Mouse (Mus musculus): ENCODE data around the gene Nt5c2. TPM values are rescaled to one million over a fixed set of nuclear protein-coding genes. Genes with fewer than 3 reads are reported as not detected.
A peak's percentile ranks its signal among the peaks of the same experiment; 100 is the strongest.

Gene Nt5c2
- total and polyA plus RNA-seq, 2 experiments from 2014 or later = 64.1 to 81.8 TPM

- Histone ChIP-seq H3K9ac (replicated peaks; ENCODE audit: low read length, poor library complexity, severe bottlenecking) (no peak overlapping the region), H3K27ac (ENCODE audit: low read depth, low read length) (no peak overlapping the region), H3K4me2 (ENCODE audit: low read depth, low read length, poor library complexity, severe bottlenecking) (no peak overlapping the region), H3K36me3 (ENCODE audit: insufficient read depth, low read length) (peaks cover 4% of the 10 kb centered on the region; the same call in 1 of the 2 replicates), H3K27me3 (ENCODE audit: insufficient read depth, low read length) (no peaks in the 10 kb centered on the region), H3K4me3 (ENCODE audit: low read depth, low read length) (no peak overlapping the region), H3K9me3 (ENCODE audit: low read length) (no peaks in the 10 kb centered on the region), H3K4me1 (ENCODE audit: insufficient read depth, low read length) (no peaks in the 10 kb centered on the region)
- DNase-seq (ENCODE audit: low spot score) (no peak), ATAC-seq (ENCODE audit: low FRiP score) (no peak)
- 74% methylated on average over 3 of the region's 3 CpGs for WGBS
- TF ChIP-seq CTCF (IDR thresholded peaks at IDR 0.05) = no peak
These were observed 152.4 kb downstream of the Nt5c2 start for GRCm38 (mm10) chr19:46862556-46862955.

- H3K9me3 ChIP-seq (ENCODE audit: low read length) = no peaks in the 10 kb centered on the region
- H3K9ac ChIP-seq (replicated peaks; ENCODE audit: low read length, poor library complexity, severe bottlenecking) = no peak overlapping the region
- H3K4me1 ChIP-seq (ENCODE audit: insufficient read depth, low read length) = 0 out of 2 replicates have a peak, but pooled peaks cover 4% of the 10 kb centered on the region
- H3K27ac ChIP-seq (ENCODE audit: low read depth, low read length) = no peak overlapping the region
- DNase-seq (ENCODE audit: low spot score) (no peak), ATAC-seq (ENCODE audit: low FRiP score) (no peak)
- 76% methylated on average over 7 of the region's 7 CpGs for WGBS
- peaks cover 4% of the 10 kb centered on the region; the same call in 1 of the 2 replicates for H3K36me3 ChIP-seq (ENCODE audit: insufficient read depth, low read length)
- TF ChIP-seq CTCF (IDR thresholded peaks at IDR 0.05) = no peak
- no peak overlapping the region for H3K4me3 ChIP-seq (ENCODE audit: low read depth, low read length)
- no peaks in the 10 kb centered on the region for H3K27me3 ChIP-seq (ENCODE audit: insufficient read depth, low read length)
- no peak overlapping the region for H3K4me2 ChIP-seq (ENCODE audit: low read depth, low read length, poor library complexity, severe bottlenecking)
These were observed 156.8 kb downstream of the Nt5c2 start for GRCm38 (mm10) chr19:46858200-46858599.

- ATAC-seq (ENCODE audit: low FRiP score) (no peak), DNase-seq (ENCODE audit: low spot score) (peak; percentile 69)
- H3K9ac ChIP-seq (replicated peaks; ENCODE audit: low read length, poor library complexity, severe bottlenecking) = no peak overlapping the region
- TF ChIP-seq CTCF (IDR thresholded peaks at IDR 0.05) = peak; percentile 67
- peaks cover 4% of the 10 kb centered on the region; the same call in 1 of the 2 replicates for H3K36me3 ChIP-seq (ENCODE audit: insufficient read depth, low read length)
- no peak overlapping the region for H3K4me3 ChIP-seq (ENCODE audit: low read depth, low read length)
- H3K27ac ChIP-seq (ENCODE audit: low read depth, low read length) = no peak overlapping the region
- 0 out of 2 replicates have a peak, but pooled peaks cover 4% of the 10 kb centered on the region for H3K4me1 ChIP-seq (ENCODE audit: insufficient read depth, low read length)
- no peak overlapping the region for H3K4me2 ChIP-seq (ENCODE audit: low read depth, low read length, poor library complexity, severe bottlenecking)
- 52% methylated on average over 9 of the region's 9 CpGs for WGBS
- H3K27me3 ChIP-seq (ENCODE audit: insufficient read depth, low read length) = no peaks in the 10 kb centered on the region
- H3K9me3 ChIP-seq (ENCODE audit: low read length) = no peaks in the 10 kb centered on the region
These were observed 157.5 kb downstream of the Nt5c2 start for GRCm38 (mm10) chr19:46857277-46857989.

- H3K4me1 ChIP-seq (ENCODE audit: insufficient read depth, low read length) = 0 out of 2 replicates have a peak, but pooled peaks cover 4% of the 10 kb centered on the region
- no peak for TF ChIP-seq CTCF (IDR thresholded peaks at IDR 0.05)
- H3K4me2 ChIP-seq (ENCODE audit: low read depth, low read length, poor library complexity, severe bottlenecking) = peak overlapping the region; percentile 3; the same call in 1 of the 2 replicates
- H3K9ac ChIP-seq (replicated peaks; ENCODE audit: low read length, poor library complexity, severe bottlenecking) = no peak overlapping the region
- peak; percentile 40 for DNase-seq (ENCODE audit: low spot score)
- H3K27me3 ChIP-seq (ENCODE audit: insufficient read depth, low read length) = no peaks in the 10 kb centered on the region
- no peaks in the 10 kb centered on the region for H3K9me3 ChIP-seq (ENCODE audit: low read length)
- no peak overlapping the region for H3K27ac ChIP-seq (ENCODE audit: low read depth, low read length)
- no peak for ATAC-seq (ENCODE audit: low FRiP score)
- peaks cover 4% of the 10 kb centered on the region; the same call in 1 of the 2 replicates for H3K36me3 ChIP-seq (ENCODE audit: insufficient read depth, low read length)
- H3K4me3 ChIP-seq (ENCODE audit: low read depth, low read length) = no peak overlapping the region
- WGBS = 13% methylated on average over 10 of the region's 10 CpGs
These were observed 158.2 kb downstream of the Nt5c2 start for GRCm38 (mm10) chr19:46856780-46857179.

- no peak for TF ChIP-seq CTCF (IDR thresholded peaks at IDR 0.05)
- H3K4me2 ChIP-seq (ENCODE audit: low read depth, low read length, poor library complexity, severe bottlenecking) = no peak overlapping the region
- no peak overlapping the region for H3K27ac ChIP-seq (ENCODE audit: low read depth, low read length)
- DNase-seq (ENCODE audit: low spot score) (no peak), ATAC-seq (ENCODE audit: low FRiP score) (no peak)
- 0 out of 2 replicates have a peak, but pooled peaks cover 4% of the 10 kb centered on the region for H3K4me1 ChIP-seq (ENCODE audit: insufficient read depth, low read length)
- no peak overlapping the region for H3K4me3 ChIP-seq (ENCODE audit: low read depth, low read length)
- H3K9me3 ChIP-seq (ENCODE audit: low read length) = no peaks in the 10 kb centered on the region
- H3K27me3 ChIP-seq (ENCODE audit: insufficient read depth, low read length) = no peaks in the 10 kb centered on the region
- WGBS = 36% methylated on average over 6 of the region's 6 CpGs
- no peak overlapping the region for H3K9ac ChIP-seq (replicated peaks; ENCODE audit: low read length, poor library complexity, severe bottlenecking)
- H3K36me3 ChIP-seq (ENCODE audit: insufficient read depth, low read length) = peaks cover 4% of the 10 kb centered on the region; the same call in 1 of the 2 replicates
These were observed 158.7 kb downstream of the Nt5c2 start for GRCm38 (mm10) chr19:46856232-46856631.

GRCm38 (mm10) chr19:46849443-46849997 is 165.4 kb downstream of the Nt5c2 start:
- ATAC-seq (ENCODE audit: low FRiP score) (no peak), DNase-seq (ENCODE audit: low spot score) (no peak)
- Histone ChIP-seq H3K9me3 (ENCODE audit: low read length) (no peaks in the 10 kb centered on the region), H3K36me3 (ENCODE audit: insufficient read depth, low read length) (no peaks in the 10 kb centered on the region), H3K4me3 (ENCODE audit: low read depth, low read length) (no peak overlapping the region), H3K27me3 (ENCODE audit: insufficient read depth, low read length) (no peaks in the 10 kb centered on the region), H3K9ac (replicated peaks; ENCODE audit: low read length, poor library complexity, severe bottlenecking) (no peak overlapping the region), H3K4me1 (ENCODE audit: insufficient read depth, low read length) (no peaks in the 10 kb centered on the region), H3K4me2 (ENCODE audit: low read depth, low read length, poor library complexity, severe bottlenecking) (no peak overlapping the region), H3K27ac (ENCODE audit: low read depth, low read length) (no peak overlapping the region)
- WGBS = 78% methylated on average over 9 of the region's 9 CpGs
- TF ChIP-seq CTCF (IDR thresholded peaks at IDR 0.05) = no peak

All from midbrain, postnatal 0 days (tissue).